Mouse (Mus musculus) Patski (cell line): Measurements from ENCODE around the gene Bnipl. TPM values are rescaled to one million over a fixed set of nuclear protein-coding genes. Genes with fewer than 3 reads are reported as not detected.
A peak's percentile ranks its signal among the peaks of the same experiment; 100 is the strongest.

Experiments
- ATAC-seq: fragments of 100-300 bp; one replicate; pipeline ENCODE4 v1.8.0; 2021
- CTCF ChIA-PET: fragments of 350-600 bp; sonication (Branson Sonifier 250); formaldehyde crosslinking; loops from one replicate; lab custom pipeline; 2022; ENCODE audit warnings: inconsistent platforms; lab: Charles Lee
- POLR2A ChIA-PET: fragments of 350-600 bp; sonication (Branson Sonifier 250); formaldehyde crosslinking; loops from one replicate; lab custom pipeline; 2022; ENCODE audit warnings: antibody characterized with exemption, inconsistent platforms; lab: Charles Lee
- DNase-seq: peaks from one replicate; pipeline ENCODE4 v3.0.0-alpha.2; 2011; ENCODE audit warnings: low read depth, low spot score
- H3K27me3 ChIP-seq: fragments of 371-371 bp; one replicate; pipeline ENCODE4 v1.5.1; 2021
- CTCF ChIP-seq: fragments of 100-300 bp; IDR thresholded peaks from one replicate; pipeline ENCODE4 v1.5.1; 2021
- in situ Hi-C: fragments of 300-500 bp; cut with MboI; formaldehyde crosslinking; loops from 3 replicates; pipeline ENCODE4 v1.11.1; 2018; ENCODE audit warnings: low pct_unique_long_range_greater_than_20kb, mixed read lengths
- polyA plus RNA-seq: library from polyadenylated mRNA; unstranded; gene quantifications from one replicate; pipeline ENCODE4 v1.2.3, GENCODE M21; 2021

Gene Bnipl
- polyA plus RNA-seq, 1 experiment from 2014 or later: 0.24 TPM

- ChIA-PET CTCF (interaction anchor here (1.9 kb wide), 1 partner anchor 21 kb away, joined by 5 read pairs; no protein-coding TSS in a partner anchor), POLR2A (interaction anchor here (1.3 kb wide), 1 partner anchor 8 kb away, joined by 4 read pairs; the partner anchor contains the start of gene Prune1)
- TF ChIP-seq CTCF: no peak
- no peaks in the 10 kb centered on the region for H3K27me3 ChIP-seq
- in situ Hi-C loops: no loop called here
- ATAC-seq: no peak
- no peak for DNase-seq
Observed at GRCm38 (mm10) chr3:95290156-95290555, 39.2 kb upstream of the Bnipl start.

- no peak for TF ChIP-seq CTCF
- H3K27me3 ChIP-seq: no peaks in the 10 kb centered on the region
- DNase-seq (no peak), ATAC-seq (no peak)
- ChIA-PET CTCF (no interaction called here), POLR2A (no interaction called here)
- in situ Hi-C loops: no loop called here
Observed at GRCm38 (mm10) chr3:95289419-95289818, 38.4 kb upstream of the Bnipl start.

GRCm38 (mm10) chr3:95287541-95287940, 36.5 kb upstream of the Bnipl start:
- no peak for TF ChIP-seq CTCF
- POLR2A ChIA-PET: no interaction called here
- no peak for DNase-seq
- H3K27me3 ChIP-seq: no peaks in the 10 kb centered on the region
- in situ Hi-C loops: no loop called here
- CTCF ChIA-PET: no interaction called here
- no peak for ATAC-seq

GRCm38 (mm10) chr3:95286510-95286909, 35.5 kb upstream of the Bnipl start:
- CTCF ChIA-PET: interaction anchor here (0.8 to 0.9 kb wide), 2 partner anchors 21 to 31 kb away, joined by 3 read pairs; partner anchors contain the start of gene Anxa9
- H3K27me3 ChIP-seq: no peaks in the 10 kb centered on the region
- TF ChIP-seq CTCF: no peak
- ATAC-seq (no peak), DNase-seq (no peak)
- in situ Hi-C loops: no loop called here
- POLR2A ChIA-PET: no interaction called here

- TF ChIP-seq CTCF: no peak
- ATAC-seq (no peak), DNase-seq (no peak)
- ChIA-PET CTCF (interaction anchor here (0.8 to 1.6 kb wide), 3 partner anchors 21 to 32 kb away, joined by 3 to 4 read pairs (median 3); partner anchors contain the start of gene Anxa9), POLR2A (no interaction called here)
- no peaks in the 10 kb centered on the region for H3K27me3 ChIP-seq
- in situ Hi-C loops: no loop called here
Observed at GRCm38 (mm10) chr3:95286011-95286410, 35.0 kb upstream of the Bnipl start.

GRCm38 (mm10) chr3:95285390-95285789, 34.4 kb upstream of the Bnipl start:
- DNase-seq: no peak
- ChIA-PET CTCF (interaction anchor here (0.8 to 1.6 kb wide), 2 partner anchors 26 to 32 kb away, joined by 3 to 4 read pairs; no protein-coding TSS in a partner anchor), POLR2A (interaction anchor here (0.6 kb wide), 1 partner anchor 629 kb away, joined by 3 read pairs; no protein-coding TSS in a partner anchor)
- no peak for TF ChIP-seq CTCF
- in situ Hi-C loops: no loop called here
- no peak for ATAC-seq
- H3K27me3 ChIP-seq: no peaks in the 10 kb centered on the region

GRCm38 (mm10) chr3:95284501-95285281, 33.7 kb upstream of the Bnipl start:
- ChIA-PET CTCF (interaction anchor here (0.8 to 2.9 kb wide), 5 partner anchors 9 to 73 kb away, joined by 3 to 20 read pairs (median 3); no protein-coding TSS in a partner anchor), POLR2A (interaction anchor here (0.5 to 2.4 kb wide), 4 partner anchors 8 to 630 kb away, joined by 3 to 13 read pairs (median 4); no protein-coding TSS in a partner anchor)
- ATAC-seq (no peak), DNase-seq (no peak)
- no peaks in the 10 kb centered on the region for H3K27me3 ChIP-seq
- TF ChIP-seq CTCF: no peak
- in situ Hi-C loops: no loop called here

GRCm38 (mm10) chr3:95284062-95284461, 33.1 kb upstream of the Bnipl start:
- H3K27me3 ChIP-seq: no peaks in the 10 kb centered on the region
- ATAC-seq (no peak), DNase-seq (no peak)
- ChIA-PET POLR2A (interaction anchor here (0.5 to 3.8 kb wide), 4 partner anchors 9 to 176 kb away, joined by 4 to 23 read pairs (median 8); partner anchors contain the start of gene Mllt11), CTCF (interaction anchor here (0.8 to 2.9 kb wide), 4 partner anchors 9 to 72 kb away, joined by 3 to 20 read pairs (median 4); no protein-coding TSS in a partner anchor)
- TF ChIP-seq CTCF: no peak
- in situ Hi-C loops: no loop called here

GRCm38 (mm10) chr3:95283589-95283941, 32.6 kb upstream of the Bnipl start:
- in situ Hi-C loops: no loop called here
- ChIA-PET POLR2A (interaction anchor here (1.1 to 3.8 kb wide), 5 partner anchors 11 to 53 kb away, joined by 4 to 23 read pairs (median 8); partner anchors contain the start of genes Cers2 and Mllt11), CTCF (interaction anchor here (1.2 to 2.9 kb wide), 4 partner anchors 8 to 29 kb away, joined by 3 to 20 read pairs (median 4); no protein-coding TSS in a partner anchor)
- no peak for TF ChIP-seq CTCF
- DNase-seq (no peak), ATAC-seq (no peak)
- H3K27me3 ChIP-seq: no peaks in the 10 kb centered on the region

- CTCF ChIA-PET: interaction anchor here (1.3 to 2.9 kb wide), 3 partner anchors 11 to 29 kb away, joined by 3 to 20 read pairs (median 5); no protein-coding TSS in a partner anchor
- ATAC-seq (peak; percentile 81), DNase-seq (peak; percentile 60)
- POLR2A ChIA-PET: interaction anchor here (1.1 to 3.8 kb wide), 7 partner anchors 8 to 52 kb away, joined by 3 to 23 read pairs (median 6); partner anchors contain the start of genes Cers2 and Mllt11
- no peak for TF ChIP-seq CTCF
- in situ Hi-C loops: no loop called here
- H3K27me3 ChIP-seq: no peaks in the 10 kb centered on the region
Observed at GRCm38 (mm10) chr3:95282865-95283588, 32.0 kb upstream of the Bnipl start.
